12 mouse cellular contexts compared by ENCODE assay signal in the genomic region with DNA sequence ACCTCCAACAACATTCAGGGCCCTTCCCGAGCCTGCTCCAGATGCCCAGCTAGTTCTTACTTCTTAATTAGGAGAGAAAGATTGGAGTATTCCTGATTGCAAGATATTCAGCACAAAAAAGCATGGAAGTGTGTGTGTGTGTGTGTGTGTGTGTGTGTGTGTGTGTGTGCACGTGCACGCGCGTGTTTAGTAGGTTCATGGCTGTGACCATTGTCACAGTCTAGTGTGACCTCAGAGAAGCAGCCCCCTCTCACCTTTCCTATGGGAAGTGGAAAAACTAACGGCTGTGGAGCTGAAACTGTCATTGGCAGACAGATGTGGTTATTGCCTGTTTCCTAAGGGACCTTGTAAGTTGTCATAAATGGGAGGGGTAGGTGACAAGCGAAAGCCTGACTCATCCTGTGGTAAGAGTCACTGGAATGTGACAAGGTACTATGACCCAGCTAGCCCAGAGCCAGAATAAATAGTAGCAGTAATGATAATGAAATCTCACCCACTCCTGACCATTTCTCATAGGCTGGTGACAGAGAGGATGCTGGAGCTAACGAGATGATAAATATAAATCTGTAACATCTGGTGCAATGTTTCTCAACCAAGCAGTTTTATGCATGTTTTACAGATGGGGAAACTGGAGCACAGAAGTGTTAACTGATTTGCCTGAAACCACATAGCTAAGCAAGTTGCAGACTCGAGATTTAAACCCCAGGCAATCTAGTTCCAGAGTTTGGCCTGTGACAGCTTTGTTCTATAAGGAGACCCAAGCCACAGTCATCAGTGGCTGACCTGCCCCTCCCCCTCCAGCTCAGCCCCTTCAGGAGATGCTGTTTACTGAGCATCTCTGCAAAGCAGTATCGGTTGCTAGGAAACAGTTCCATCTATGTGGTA. TPM values are rescaled to one million over a fixed set of nuclear protein-coding genes. Genes with fewer than 3 reads are reported as not detected.
DNase-seq lines count a peak whose midpoint lies in the region; ATAC-seq and TF ChIP-seq lines count a peak whose summit lies in the region.
"Had no signal": no experiment of that assay in that cellular context is flagged by ENCODE, and none has a peak within 500 bp of the region (broad histone marks: within the 10 kb centered on the region; RNA-seq: fewer than 3 reads in every experiment).

No protein-coding gene starts in this region.

- no peak for TF ChIP-seq CTCF in lung, postnatal 0 days (IDR thresholded peaks at IDR 0.05)
- no peak for TF ChIP-seq CTCF in intestine, postnatal 0 days (IDR thresholded peaks at IDR 0.05; ENCODE audit: low read depth)

- peak; percentile 25; the same call in 1 of the 2 replicates for ATAC-seq in lung, postnatal 0 days
- 0 out of 2 replicates have a peak, but pooled peaks have one; percentile 34 for ATAC-seq in limb, embryonic 12.5 days (ENCODE audit: insufficient number of reproducible peaks, insufficient read depth, low FRiP score, low TSS enrichment, low read depth)
- ATAC-seq in intestine, postnatal 0 days: no peak
- ATAC-seq: liver, embryonic 12.5 days had no signal

- H3K36me3 ChIP-seq in lung, postnatal 0 days (ENCODE audit: insufficient read depth, low read length): no peaks in the 10 kb centered on the region
- no peaks in the 10 kb centered on the region for H3K36me3 ChIP-seq in limb, embryonic 12.5 days
- H3K36me3 ChIP-seq in intestine, postnatal 0 days (ENCODE audit: control insufficient read depth, insufficient read depth): no peaks in the 10 kb centered on the region
- H3K36me3 ChIP-seq: liver, embryonic 12.5 days had no signal

- no peak overlapping the region for H3K9ac ChIP-seq in lung, postnatal 0 days (replicated peaks; ENCODE audit: low read depth)
- no peak overlapping the region for H3K9ac ChIP-seq in limb, embryonic 12.5 days (replicated peaks)
- no peak overlapping the region for H3K9ac ChIP-seq in intestine, postnatal 0 days (ENCODE audit: low read depth, low read length)
- H3K9ac ChIP-seq: liver, embryonic 12.5 days had no signal

- no peaks in the 10 kb centered on the region for H3K27me3 ChIP-seq in lung, postnatal 0 days (replicated peaks; ENCODE audit: insufficient read depth, low read length)
- H3K27me3 ChIP-seq in limb, embryonic 12.5 days: no peaks in the 10 kb centered on the region
- H3K27me3 ChIP-seq in intestine, postnatal 0 days (replicated peaks; ENCODE audit: control insufficient read depth, insufficient read depth, low read length): no peaks in the 10 kb centered on the region

- no peak for TF ChIP-seq EP300 in lung, postnatal 0 days (IDR thresholded peaks at IDR 0.05)

- 66% methylated on average over 10 of the region's 10 CpGs for WGBS in lung, postnatal 0 days
- 57% methylated on average over 10 of the region's 10 CpGs for WGBS in limb, embryonic 12.5 days
- 66% methylated on average over 10 of the region's 10 CpGs for WGBS in intestine, postnatal 0 days

- H3K4me2 ChIP-seq in lung, postnatal 0 days (replicated peaks; ENCODE audit: low read depth, low read length): no peak overlapping the region
- no peak overlapping the region for H3K4me2 ChIP-seq in limb, embryonic 12.5 days
- no peak overlapping the region for H3K4me2 ChIP-seq in intestine, postnatal 0 days (replicated peaks; ENCODE audit: low read depth)
- H3K4me2 ChIP-seq: liver, embryonic 12.5 days had no signal

- H3K4me1 ChIP-seq in lung, postnatal 0 days (ENCODE audit: insufficient read depth, low read depth, low read length): no peaks in the 10 kb centered on the region
- peaks cover 12% of the 10 kb centered on the region for H3K4me1 ChIP-seq in limb, embryonic 12.5 days (replicated peaks)
- no peaks in the 10 kb centered on the region for H3K4me1 ChIP-seq in intestine, postnatal 0 days (replicated peaks; ENCODE audit: control insufficient read depth, insufficient read depth, low read length)
- H3K4me1 ChIP-seq: liver, embryonic 12.5 days had no signal

- H3K9me3 ChIP-seq in lung, postnatal 0 days (ENCODE audit: low read length): no peaks in the 10 kb centered on the region
- no peaks in the 10 kb centered on the region for H3K9me3 ChIP-seq in limb, embryonic 12.5 days
- no peaks in the 10 kb centered on the region for H3K9me3 ChIP-seq in intestine, postnatal 0 days (ENCODE audit: control insufficient read depth)
- H3K9me3 ChIP-seq: liver, embryonic 12.5 days had no signal

- no peak overlapping the region for H3K27ac ChIP-seq in lung, postnatal 0 days (ENCODE audit: low read length)
- H3K27ac ChIP-seq in limb, embryonic 12.5 days: no peak overlapping the region
- no peak overlapping the region for H3K27ac ChIP-seq in intestine, postnatal 0 days (ENCODE audit: low read depth, low read length)
- H3K27ac ChIP-seq: kidney, postnatal 0 days; liver, embryonic 12.5 days had no signal

- peak; percentile 48 for DNase-seq in embryo, embryonic 10.5 days (ENCODE audit: low spot score)
- DNase-seq in embryo, embryonic 9.5 days (ENCODE audit: extremely low spot score): no peak
- DNase-seq in lung, postnatal 0 days (ENCODE audit: low spot score): no peak
- DNase-seq in lung, postnatal 14 days: no peak
- DNase-seq in right cerebral cortex, postnatal 4 days: peak; percentile 30
- DNase-seq in urinary bladder, postnatal 4 days (ENCODE audit: low spot score in 2 of 2): no peak
- DNase-seq: cerebellum, postnatal 25 days; heart, postnatal 10 days had no signal

- H3K4me3 ChIP-seq in lung, postnatal 0 days (ENCODE audit: low read depth, low read length): no peak overlapping the region
- no peak overlapping the region for H3K4me3 ChIP-seq in limb, embryonic 12.5 days (replicated peaks)
- no peak overlapping the region for H3K4me3 ChIP-seq in intestine, postnatal 0 days (ENCODE audit: low read depth, low read length)
- H3K4me3 ChIP-seq: liver, embryonic 12.5 days had no signal

RNA-seq across cellular contexts. Expression of gene Limch1, which starts 11.4 kb away (rescaled TPM):
- 368 and 398 TPM in 2 replicates for polyA plus RNA-seq in lung, postnatal 0 days (2015; fragmentation: Nextera tagmentation; extraction: Ambion mirVana)
- polyA plus RNA-seq in limb, embryonic 12.5 days (2016; fragmentation: Nextera tagmentation; extraction: Ambion mirVana): 48.1 and 58.1 TPM in 2 replicates
- polyA plus RNA-seq in intestine, postnatal 0 days (2015; fragmentation: Nextera tagmentation; extraction: Ambion mirVana): 6.7 and 7.7 TPM in 2 replicates

Comparison
In these comparisons a context has a peak if more than half of its experiments do, and no peak if none do; other contexts are left out.
1. DNase-seq: peak in embryo, embryonic 10.5 days (single experiment) and right cerebral cortex, postnatal 4 days (single experiment); none in embryo, embryonic 9.5 days (single experiment), lung, postnatal 0 days (single experiment), lung, postnatal 14 days (single experiment) and urinary bladder, postnatal 4 days (0 of 2).